Mouse (Mus musculus) adrenal gland, postnatal 25 days (tissue): ENCODE data around the gene 4930522H14Rik. TPM values are rescaled to one million over a fixed set of nuclear protein-coding genes. Genes with fewer than 3 reads are reported as not detected.

Experiments used
- DNase-seq: peaks from one replicate; pipeline ENCODE4 v3.0.0; 2021; ENCODE audit warnings: mixed read lengths
- total RNA-seq: library from RNA; stranded (reverse); gene quantifications from 2 replicates; pipeline ENCODE4 v1.2.3, GENCODE M21; 2021

The 4930522H14Rik gene
- total RNA-seq, 1 experiment from 2014 or later: not detected

GRCm38 (mm10) chr4:109475577-109476553, 55.2 kb downstream of the 4930522H14Rik start:
- DNase-seq: peak; percentile 56

- no peak for DNase-seq
These were observed 56.0 kb downstream of the 4930522H14Rik start for GRCm38 (mm10) chr4:109475078-109475477.

GRCm38 (mm10) chr4:109472566-109472965, 58.5 kb downstream of the 4930522H14Rik start:
- no peak for DNase-seq

DNA sequence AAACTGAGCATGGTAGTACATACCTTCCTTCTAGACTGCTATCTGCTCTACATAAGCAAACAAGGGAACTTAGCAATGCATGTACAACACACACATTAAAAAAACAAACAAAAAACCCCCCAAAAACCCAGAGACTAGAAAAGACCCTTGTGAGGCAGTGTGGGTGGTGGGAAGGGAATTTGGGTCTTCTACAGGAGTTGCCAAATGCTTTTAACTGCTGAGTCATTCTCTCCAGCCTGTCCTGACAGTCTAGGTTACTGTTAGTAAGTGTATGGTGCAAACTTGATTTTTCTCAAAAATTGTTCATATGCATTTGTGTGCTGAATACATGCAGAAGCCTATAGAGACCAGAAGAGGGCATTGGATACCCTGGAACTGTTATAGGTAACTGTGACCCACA, 59.5 kb downstream of the 4930522H14Rik start:
- no peak for DNase-seq

DNA sequence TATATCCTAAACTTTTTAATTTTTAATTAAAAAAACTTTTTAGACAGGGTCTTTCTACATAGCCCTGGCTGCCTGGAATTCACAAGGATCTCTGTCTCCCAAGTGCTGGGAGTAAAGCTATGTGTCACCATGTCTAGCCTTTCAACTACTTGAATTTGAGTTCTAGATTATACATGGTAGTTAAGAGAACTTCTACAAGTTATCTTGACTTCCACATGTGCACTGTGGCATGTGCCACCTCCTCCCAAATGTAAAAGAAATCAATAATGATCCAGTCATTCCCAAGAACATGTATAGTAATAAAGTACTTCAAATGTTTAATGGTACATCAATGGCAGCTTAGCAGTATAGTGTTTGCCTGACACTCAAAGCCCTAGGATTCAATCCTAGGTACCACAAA, 63.4 kb downstream of the 4930522H14Rik start:
- no peak for DNase-seq

- no peak for DNase-seq
These were observed 67.2 kb downstream of the 4930522H14Rik start for GRCm38 (mm10) chr4:109463892-109464291.

GRCm38 (mm10) chr4:109460421-109461179, 70.5 kb downstream of the 4930522H14Rik start:
- no peak for DNase-seq

GRCm38 (mm10) chr4:109456821-109457220, 74.3 kb downstream of the 4930522H14Rik start:
- DNase-seq: no peak

Other genes with a start within 250 kb of the 4930522H14Rik start
- gene Ttc39a, start 124.7 kb downstream of the 4930522H14Rik start, total RNA-seq: 4.9 and 7.8 TPM in 2 replicates
- 184 and 194 TPM in 2 replicates for gene Rnf11, start 46.6 kb downstream of the 4930522H14Rik start, total RNA-seq
- gene Cdkn2c, start 135.9 kb upstream of the 4930522H14Rik start, total RNA-seq: 42.7 and 43.7 TPM in 2 replicates
- gene Faf1, start 145.3 kb upstream of the 4930522H14Rik start, total RNA-seq: 27.1 and 28.7 TPM in 2 replicates